Mouse (Mus musculus): ENCODE results near the gene Pomp. TPM values are rescaled to one million over a fixed set of nuclear protein-coding genes. Genes with fewer than 3 reads are reported as not detected.

Pomp gene
- polyA plus RNA-seq, 1 experiment from 2014 or later = 348 TPM

GRCm38 (mm10) chr5:147826091-147826490 lies 34.2 kb upstream of the Pomp start:
- H3K27ac ChIP-seq (ENCODE audit: poor library complexity, severe bottlenecking) = no peak overlapping the region
- H3K9ac ChIP-seq = no peak overlapping the region
- H3K9me3 ChIP-seq (replicated peaks) = peaks cover 3% of the 10 kb centered on the region; the same call in 1 of the 2 replicates
- H3K4me2 ChIP-seq = peak overlapping the region; percentile 62
- no peak overlapping the region; the same call in 1 of the 2 replicates for H3K4me3 ChIP-seq
- ATAC-seq (ENCODE audit: insufficient number of reproducible peaks, low FRiP score) = no peak
- H3K4me1 ChIP-seq (replicated peaks) = peaks cover 17% of the 10 kb centered on the region
- H3K36me3 ChIP-seq = no peaks in the 10 kb centered on the region
- 24% methylated on average over 9 of the region's 9 CpGs for WGBS
- H3K27me3 ChIP-seq (replicated peaks) = no peaks in the 10 kb centered on the region

GRCm38 (mm10) chr5:147826546-147826945 lies 33.7 kb upstream of the Pomp start:
- 18% methylated on average over 5 of the region's 5 CpGs for WGBS

GRCm38 (mm10) chr5:147828846-147829245 lies 31.4 kb upstream of the Pomp start:
- WGBS = 83% methylated on average over 8 of the region's 8 CpGs
- H3K27ac ChIP-seq (ENCODE audit: poor library complexity, severe bottlenecking) = no peak overlapping the region
- H3K4me3 ChIP-seq = no peak overlapping the region
- H3K4me2 ChIP-seq = no peak overlapping the region
- H3K9me3 ChIP-seq (replicated peaks) = no peaks in the 10 kb centered on the region
- H3K4me1 ChIP-seq (replicated peaks) = peaks cover 22% of the 10 kb centered on the region
- no peak overlapping the region for H3K9ac ChIP-seq
- no peak for ATAC-seq (ENCODE audit: insufficient number of reproducible peaks, low FRiP score)
- no peaks in the 10 kb centered on the region for H3K27me3 ChIP-seq (replicated peaks)
- H3K36me3 ChIP-seq = no peaks in the 10 kb centered on the region

More at GRCm38 (mm10) chr5:147826546-147826945, 33.7 kb upstream of the Pomp start:
- no peak overlapping the region for H3K9ac ChIP-seq
- no peaks in the 10 kb centered on the region for H3K36me3 ChIP-seq
- H3K9me3 ChIP-seq (replicated peaks) = peaks cover 2% of the 10 kb centered on the region; the same call in 1 of the 2 replicates
- H3K4me1 ChIP-seq (replicated peaks) = peaks cover 17% of the 10 kb centered on the region
- H3K27ac ChIP-seq (ENCODE audit: poor library complexity, severe bottlenecking) = no peak overlapping the region
- 0 out of 2 replicates have a peak overlapping the region, but pooled peaks have one; percentile 3 for H3K4me2 ChIP-seq
- ATAC-seq (ENCODE audit: insufficient number of reproducible peaks, low FRiP score) = 0 out of 2 replicates have a peak, but pooled peaks have one; percentile 16
- H3K4me3 ChIP-seq = no peak overlapping the region
- H3K27me3 ChIP-seq (replicated peaks) = no peaks in the 10 kb centered on the region

GRCm38 (mm10) chr5:147832842-147833241 lies 27.4 kb upstream of the Pomp start:
- 0 out of 2 replicates have a peak overlapping the region, but pooled peaks have one; percentile 18 for H3K9ac ChIP-seq
- no peaks in the 10 kb centered on the region for H3K27me3 ChIP-seq (replicated peaks)
- peaks cover 13% of the 10 kb centered on the region for H3K4me1 ChIP-seq (replicated peaks)
- ATAC-seq (ENCODE audit: insufficient number of reproducible peaks, low FRiP score) = no peak
- H3K36me3 ChIP-seq = no peaks in the 10 kb centered on the region
- WGBS = 33% methylated on average over 14 of the region's 14 CpGs
- H3K27ac ChIP-seq (ENCODE audit: poor library complexity, severe bottlenecking) = no peak overlapping the region
- no peak overlapping the region for H3K4me3 ChIP-seq
- peak overlapping the region; percentile 31 for H3K4me2 ChIP-seq
- no peaks in the 10 kb centered on the region for H3K9me3 ChIP-seq (replicated peaks)

- ATAC-seq (ENCODE audit: insufficient number of reproducible peaks, low FRiP score) = no peak
- Histone ChIP-seq H3K9ac (no peak overlapping the region), H3K4me1 (replicated peaks) (peaks cover 13% of the 10 kb centered on the region), H3K4me3 (no peak overlapping the region), H3K4me2 (peak overlapping the region; percentile 40), H3K27me3 (replicated peaks) (no peaks in the 10 kb centered on the region), H3K9me3 (replicated peaks) (no peaks in the 10 kb centered on the region), H3K27ac (ENCODE audit: poor library complexity, severe bottlenecking) (no peak overlapping the region), H3K36me3 (no peaks in the 10 kb centered on the region)
- WGBS = 10% methylated on average over 17 of the region's 17 CpGs
Observed at GRCm38 (mm10) chr5:147834841-147835500, 25.3 kb upstream of the Pomp start.

- WGBS = 66% methylated on average over 12 of the region's 12 CpGs
- H3K9ac ChIP-seq = no peak overlapping the region
- no peaks in the 10 kb centered on the region for H3K27me3 ChIP-seq (replicated peaks)
- peaks cover 9% of the 10 kb centered on the region for H3K4me1 ChIP-seq (replicated peaks)
- no peak overlapping the region for H3K4me3 ChIP-seq
- no peak overlapping the region for H3K4me2 ChIP-seq
- no peak overlapping the region for H3K27ac ChIP-seq (ENCODE audit: poor library complexity, severe bottlenecking)
- ATAC-seq (ENCODE audit: insufficient number of reproducible peaks, low FRiP score) = no peak
- no peaks in the 10 kb centered on the region for H3K36me3 ChIP-seq
- no peaks in the 10 kb centered on the region for H3K9me3 ChIP-seq (replicated peaks)
Observed at GRCm38 (mm10) chr5:147839418-147839817, 20.8 kb upstream of the Pomp start.

GRCm38 (mm10) chr5:147843340-147843739 lies 16.9 kb upstream of the Pomp start:
- H3K36me3 ChIP-seq = no peaks in the 10 kb centered on the region
- no peak overlapping the region for H3K9ac ChIP-seq
- H3K4me1 ChIP-seq (replicated peaks) = 0 out of 2 replicates have a peak, but pooled peaks cover 3% of the 10 kb centered on the region
- WGBS = 51% methylated on average over 7 of the region's 7 CpGs
- no peak overlapping the region for H3K4me3 ChIP-seq
- no peak for ATAC-seq (ENCODE audit: insufficient number of reproducible peaks, low FRiP score)
- no peaks in the 10 kb centered on the region for H3K27me3 ChIP-seq (replicated peaks)
- no peak overlapping the region for H3K27ac ChIP-seq (ENCODE audit: poor library complexity, severe bottlenecking)
- H3K9me3 ChIP-seq (replicated peaks) = no peaks in the 10 kb centered on the region
- no peak overlapping the region for H3K4me2 ChIP-seq

GRCm38 (mm10) chr5:147845319-147845718 lies 14.9 kb upstream of the Pomp start:
- Histone ChIP-seq H3K4me1 (replicated peaks) (0 out of 2 replicates have a peak, but pooled peaks cover 6% of the 10 kb centered on the region), H3K9me3 (replicated peaks) (0 out of 2 replicates have a peak, but pooled peaks cover 2% of the 10 kb centered on the region), H3K4me2 (no peak overlapping the region), H3K27ac (ENCODE audit: poor library complexity, severe bottlenecking) (no peak overlapping the region), H3K27me3 (replicated peaks) (no peaks in the 10 kb centered on the region), H3K9ac (no peak overlapping the region), H3K4me3 (no peak overlapping the region), H3K36me3 (no peaks in the 10 kb centered on the region)
- no peak for ATAC-seq (ENCODE audit: insufficient number of reproducible peaks, low FRiP score)
- WGBS = 59% methylated on average over 3 of the region's 3 CpGs

GRCm38 (mm10) chr5:147847361-147847760 lies 12.9 kb upstream of the Pomp start:
- Histone ChIP-seq H3K27me3 (replicated peaks) (no peaks in the 10 kb centered on the region), H3K4me2 (no peak overlapping the region), H3K9ac (no peak overlapping the region), H3K4me3 (no peak overlapping the region), H3K27ac (ENCODE audit: poor library complexity, severe bottlenecking) (no peak overlapping the region), H3K36me3 (no peaks in the 10 kb centered on the region), H3K9me3 (replicated peaks) (0 out of 2 replicates have a peak, but pooled peaks cover 2% of the 10 kb centered on the region), H3K4me1 (replicated peaks) (peaks cover 17% of the 10 kb centered on the region)
- WGBS = 67% methylated on average over 5 of the region's 5 CpGs
- ATAC-seq (ENCODE audit: insufficient number of reproducible peaks, low FRiP score) = no peak

- H3K9ac ChIP-seq = no peak overlapping the region
- H3K27me3 ChIP-seq (replicated peaks) = no peaks in the 10 kb centered on the region
- 0 out of 2 replicates have a peak, but pooled peaks cover 2% of the 10 kb centered on the region for H3K9me3 ChIP-seq (replicated peaks)
- WGBS = 22% methylated on average over 16 of the region's 16 CpGs
- H3K4me3 ChIP-seq = no peak overlapping the region
- ATAC-seq (ENCODE audit: insufficient number of reproducible peaks, low FRiP score) = no peak
- no peak overlapping the region for H3K4me2 ChIP-seq
- H3K36me3 ChIP-seq = no peaks in the 10 kb centered on the region
- peaks cover 17% of the 10 kb centered on the region for H3K4me1 ChIP-seq (replicated peaks)
- no peak overlapping the region for H3K27ac ChIP-seq (ENCODE audit: poor library complexity, severe bottlenecking)
Observed at GRCm38 (mm10) chr5:147848164-147848863, 11.9 kb upstream of the Pomp start.

GRCm38 (mm10) chr5:147850194-147850593 lies 10.1 kb upstream of the Pomp start:
- no peaks in the 10 kb centered on the region for H3K27me3 ChIP-seq (replicated peaks)
- H3K27ac ChIP-seq (ENCODE audit: poor library complexity, severe bottlenecking) = 0 out of 2 replicates have a peak overlapping the region, but pooled peaks have one; percentile 43
- no peak overlapping the region for H3K9ac ChIP-seq
- no peaks in the 10 kb centered on the region for H3K36me3 ChIP-seq
- H3K9me3 ChIP-seq (replicated peaks) = 0 out of 2 replicates have a peak, but pooled peaks cover 2% of the 10 kb centered on the region
- peak overlapping the region; percentile 22 for H3K4me2 ChIP-seq
- no peak overlapping the region for H3K4me3 ChIP-seq
- ATAC-seq (ENCODE audit: insufficient number of reproducible peaks, low FRiP score) = 0 out of 2 replicates have a peak, but pooled peaks have one; percentile 29
- WGBS = 17% methylated on average over 7 of the region's 7 CpGs
- H3K4me1 ChIP-seq (replicated peaks) = peaks cover 17% of the 10 kb centered on the region

All from heart, embryonic 12.5 days (tissue).